Mouse (Mus musculus) thymus, postnatal 36 days (tissue): ENCODE data around the gene Sertad1.
A peak's percentile ranks its signal among the peaks of the same experiment; 100 is the strongest.

Experiments
- DNase-seq, 2 experiments: peaks; one replicate each; pipeline ENCODE4 v3.0.0; 2022; ENCODE audit warnings: mixed read lengths in 2 of 2

Gene Sertad1

DNA sequence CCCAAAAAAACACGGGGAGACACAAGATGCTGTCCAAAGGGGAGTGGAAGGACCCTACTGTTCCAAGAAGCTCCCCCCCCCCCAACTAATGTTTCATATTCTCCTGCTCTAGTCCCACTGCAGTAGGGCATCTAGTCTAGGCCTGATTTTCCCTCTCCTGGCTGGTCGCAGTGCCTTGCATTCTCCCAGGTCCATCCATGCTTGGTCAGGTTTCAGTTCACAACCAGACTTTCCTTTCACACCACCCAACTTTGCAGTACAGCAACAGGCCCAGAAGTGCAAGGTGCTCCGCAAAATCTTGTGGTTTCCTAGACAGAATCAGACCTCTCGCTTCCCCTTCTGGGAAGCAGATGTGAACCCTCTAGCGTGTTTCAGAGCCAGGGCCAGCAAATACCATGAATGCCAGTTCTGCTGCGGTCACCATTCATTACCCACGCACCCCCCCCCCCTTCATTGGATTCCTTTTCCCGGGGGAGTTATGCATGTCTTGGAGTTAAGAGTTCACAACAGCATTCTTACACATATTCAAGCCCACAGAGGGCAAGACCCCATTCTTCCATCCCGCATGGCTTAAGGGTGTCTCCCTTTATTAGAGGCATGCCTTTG lies 20.2 kb downstream of the Sertad1 start:
- DNase-seq: no peak

DNA sequence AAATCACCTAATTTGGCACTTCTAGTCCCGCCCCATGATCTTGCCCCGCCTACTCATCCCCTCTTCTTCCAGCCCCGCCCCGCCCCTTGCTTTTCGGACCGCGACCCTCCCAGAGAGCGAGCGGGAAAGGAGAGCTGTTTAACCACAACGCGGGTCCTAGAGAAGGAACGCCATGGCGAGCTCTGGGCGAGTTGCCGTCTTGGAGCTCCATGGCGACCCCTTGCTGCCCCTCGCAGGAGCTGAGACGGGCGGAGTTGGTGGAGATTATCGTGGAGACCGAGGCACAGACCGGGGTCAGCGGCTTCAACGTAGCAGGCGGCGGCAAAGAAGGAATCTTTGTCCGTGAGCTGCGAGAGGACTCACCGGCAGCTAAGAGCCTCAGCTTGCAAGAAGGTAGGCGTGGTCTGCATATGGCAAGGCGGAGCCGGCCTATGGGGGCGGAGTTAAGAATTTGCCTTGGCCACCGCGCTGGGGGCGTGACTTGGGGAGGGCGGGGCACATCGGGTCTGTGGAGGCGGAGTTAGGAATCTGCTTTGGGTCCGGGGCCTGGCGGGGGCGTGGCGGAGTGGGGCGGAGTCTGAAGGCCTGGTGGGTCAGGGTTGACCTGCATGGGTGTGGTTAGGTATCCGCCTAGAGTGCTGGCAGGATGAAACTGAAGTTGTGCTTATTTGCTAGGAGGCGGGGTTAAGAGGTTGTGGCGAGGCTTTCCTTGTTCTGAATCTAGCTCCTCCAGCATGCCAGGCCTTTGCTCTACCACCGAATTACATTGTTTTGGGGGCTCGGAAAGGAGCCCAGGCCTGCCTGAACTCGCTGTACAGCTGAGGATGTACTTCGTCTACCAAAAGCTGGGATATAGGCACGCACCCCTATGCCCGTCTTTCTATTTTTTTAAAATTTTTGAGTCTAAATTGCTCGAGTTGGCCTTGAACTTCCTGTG lies 21.3 kb downstream of the Sertad1 start:
- DNase-seq: peak; percentile 96 to 98

DNA sequence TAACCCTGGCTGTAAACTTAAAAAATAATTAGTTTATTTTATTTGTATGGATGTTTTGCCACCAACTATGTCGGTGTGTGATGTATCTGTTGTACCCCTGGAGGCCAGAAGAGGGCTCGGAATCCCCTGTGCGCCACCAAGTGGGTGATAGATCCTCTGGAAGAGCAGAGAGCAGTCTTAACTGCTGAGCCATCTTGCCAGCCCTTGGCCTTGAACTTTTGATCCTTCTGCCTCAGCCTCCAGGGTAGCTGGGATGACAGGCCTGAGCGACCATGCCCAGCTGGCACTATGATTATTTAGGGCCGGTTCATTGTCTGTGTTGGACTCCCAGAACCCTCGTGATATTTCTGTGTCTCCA lies 21.9 kb downstream of the Sertad1 start:
- DNase-seq: peak; percentile 65 to 68

- DNase-seq: no peak
Measured at GRCm38 (mm10) chr7:27510809-27511208, 24.1 kb downstream of the Sertad1 start.

GRCm38 (mm10) chr7:27514961-27515360 lies 28.3 kb downstream of the Sertad1 start:
- DNase-seq: no peak

GRCm38 (mm10) chr7:27518314-27518713 lies 31.6 kb downstream of the Sertad1 start:
- no peak for DNase-seq

DNA sequence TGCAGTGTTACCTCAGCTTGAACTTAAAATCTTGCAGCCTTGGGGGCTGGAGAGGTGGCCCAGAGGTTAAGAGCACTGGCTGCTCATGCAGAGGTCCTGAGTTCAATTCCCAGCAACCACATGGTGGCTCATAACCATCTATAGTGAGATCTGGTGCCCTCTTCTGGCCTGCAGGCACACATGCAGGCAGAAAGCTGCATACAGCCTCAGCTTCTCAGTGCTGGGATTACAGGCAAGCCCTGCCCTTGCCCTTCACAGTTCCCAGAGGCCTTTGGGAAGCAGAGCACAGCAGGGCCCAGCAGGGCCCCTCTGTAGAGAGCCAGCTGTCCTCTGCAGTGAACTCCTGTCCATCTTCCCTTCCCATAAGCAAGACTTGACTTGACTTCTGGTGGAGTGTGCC lies 33.4 kb downstream of the Sertad1 start:
- DNase-seq: no peak

DNA sequence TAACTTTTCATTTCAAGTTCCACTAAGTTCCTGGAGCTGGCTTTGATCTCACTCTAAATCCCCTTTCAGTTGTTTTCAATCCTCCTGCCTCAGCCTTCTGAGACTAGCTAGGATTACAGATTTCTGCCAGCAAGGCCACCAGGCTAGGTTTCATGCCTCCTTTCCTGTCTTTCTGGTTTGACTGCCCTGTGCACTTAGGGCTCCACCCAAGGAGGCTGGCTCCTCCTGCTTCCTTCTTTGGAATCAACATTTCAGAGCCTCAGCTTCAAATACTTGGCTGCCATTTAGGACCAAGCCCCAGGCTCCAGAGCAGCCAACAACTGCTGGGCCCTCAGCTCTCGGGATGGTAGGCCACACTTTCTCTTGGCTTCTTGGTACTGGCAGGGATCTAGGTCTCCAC lies 33.9 kb downstream of the Sertad1 start:
- no peak for DNase-seq

DNA sequence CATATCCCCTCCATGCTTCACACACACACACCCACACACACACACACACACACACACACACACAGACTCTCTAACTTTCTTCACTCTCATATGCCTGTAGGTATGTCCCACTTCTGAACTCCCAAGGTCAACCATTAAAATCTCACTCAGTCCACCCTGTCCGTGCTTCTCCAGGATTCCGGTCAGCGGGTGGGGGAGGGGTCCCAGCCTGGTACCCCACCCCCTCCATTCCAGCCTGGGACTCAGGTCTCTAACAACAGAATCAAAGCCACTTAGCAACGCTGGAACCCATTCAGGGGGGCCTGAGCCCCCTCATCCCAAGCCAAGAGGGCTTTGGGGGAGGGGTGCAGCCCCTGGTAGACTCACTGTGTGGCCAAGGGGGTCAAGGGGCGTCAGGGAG lies 36.3 kb downstream of the Sertad1 start, which contains the start of gene Hipk4:
Gene Hipk4 (plus strand): TSS at position 301 of the 400 bp plus-strand sequence.
- no peak for DNase-seq

DNA sequence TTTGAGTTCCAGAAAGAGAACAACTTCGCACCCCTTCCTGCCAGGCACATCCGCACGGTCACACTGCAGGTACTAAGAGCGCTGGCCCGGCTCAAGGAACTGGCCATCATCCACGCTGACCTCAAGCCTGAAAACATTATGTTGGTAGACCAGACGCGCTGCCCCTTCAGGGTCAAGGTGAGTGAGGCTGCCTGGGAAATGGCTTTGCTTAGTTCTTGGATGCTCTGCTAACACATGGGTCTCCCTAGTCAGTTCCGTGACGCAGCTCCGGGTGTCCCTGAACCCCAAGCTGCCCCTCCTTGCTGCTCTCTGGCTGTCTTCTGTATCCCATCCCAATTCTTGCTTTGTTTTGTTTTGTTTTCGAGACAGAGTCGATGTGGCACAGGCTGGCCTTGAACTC lies 37.1 kb downstream of the Sertad1 start:
- DNase-seq: no peak

DNA sequence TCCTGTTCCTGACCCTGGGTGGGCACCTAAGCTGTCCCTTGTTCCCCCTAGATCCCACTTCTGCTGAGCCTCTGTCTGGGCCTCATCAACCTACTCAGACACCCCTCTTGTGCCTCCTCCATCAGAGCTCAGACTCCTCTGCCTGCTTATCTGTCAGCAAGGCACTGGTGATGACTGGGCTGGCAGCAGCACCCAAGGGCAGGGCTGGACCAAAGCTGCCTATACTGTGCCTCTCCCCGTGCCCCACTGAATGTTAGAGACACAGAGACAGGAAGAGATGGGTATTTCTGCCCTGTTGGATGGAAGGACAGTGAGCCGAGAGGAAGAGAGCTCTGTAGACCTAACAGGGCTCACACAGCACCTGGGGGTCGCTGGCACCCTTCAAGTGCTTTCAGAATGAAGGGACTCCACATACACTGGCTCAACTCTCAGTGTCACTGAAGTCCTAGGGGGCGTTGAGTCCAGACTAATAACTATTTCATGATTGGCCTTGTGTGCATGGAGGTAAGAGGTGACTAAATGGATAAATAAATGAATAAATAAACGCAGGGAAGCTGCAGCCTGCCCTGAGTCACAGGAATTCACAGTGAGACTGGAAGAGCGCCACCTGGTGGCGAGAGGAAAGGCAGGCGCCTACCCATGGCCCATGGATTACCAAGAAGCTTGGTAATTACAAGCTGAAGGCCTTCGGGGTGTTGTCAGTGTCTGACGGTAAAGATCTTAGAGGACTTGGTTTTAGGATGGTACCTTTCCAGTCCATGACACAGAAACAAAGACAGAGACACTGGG lies 39.5 kb downstream of the Sertad1 start:
- peak; percentile 64 to 66 for DNase-seq

GRCm38 (mm10) chr7:27529070-27529469 lies 42.4 kb downstream of the Sertad1 start:
- DNase-seq: no peak

- DNase-seq: no peak
Measured at GRCm38 (mm10) chr7:27530937-27531336, 44.2 kb downstream of the Sertad1 start.

DNA sequence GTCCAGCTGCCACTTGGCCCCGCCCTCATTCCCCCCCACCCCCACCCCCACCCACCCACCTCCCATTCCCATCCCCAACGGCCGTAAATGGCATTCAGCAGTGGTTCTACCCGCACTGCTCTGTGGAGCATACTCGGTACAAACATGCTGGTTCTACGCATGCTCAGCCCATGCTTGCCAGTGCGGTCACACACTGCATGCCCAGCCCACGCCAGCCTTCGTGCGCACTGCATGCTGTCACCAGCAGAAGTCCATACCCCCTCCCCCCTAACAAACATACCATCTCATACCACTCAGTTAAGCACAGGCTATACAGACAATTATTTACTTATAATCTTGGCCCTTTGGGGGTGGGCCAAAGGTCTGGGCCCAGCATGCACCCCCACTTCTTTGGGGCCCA lies 45.0 kb downstream of the Sertad1 start:
- no peak for DNase-seq

GRCm38 (mm10) chr7:27532480-27533050 lies 45.9 kb downstream of the Sertad1 start:
- DNase-seq: no peak

DNA sequence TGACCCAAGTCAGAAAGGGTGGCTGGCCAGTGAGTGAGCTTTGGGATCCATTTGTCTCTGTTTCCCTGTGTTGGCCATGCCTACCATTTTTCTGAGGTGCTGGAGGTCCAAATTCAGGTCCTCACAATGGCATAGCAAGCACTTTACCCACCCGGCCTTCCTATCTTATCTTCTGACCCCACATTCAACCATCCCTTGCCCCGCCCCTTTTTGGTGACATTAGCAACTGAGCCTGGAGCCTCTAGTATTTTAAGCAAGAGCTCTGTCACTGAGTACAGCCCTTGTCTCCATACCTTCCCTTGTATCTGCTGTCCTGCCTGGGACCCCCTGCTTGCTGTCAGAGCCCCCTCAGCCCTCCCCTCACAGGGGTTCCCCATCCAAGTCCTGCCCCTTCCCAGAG lies 48.7 kb downstream of the Sertad1 start:
- no peak for DNase-seq

GRCm38 (mm10) chr7:27536618-27537017 lies 49.9 kb downstream of the Sertad1 start:
- DNase-seq: no peak

DNA sequence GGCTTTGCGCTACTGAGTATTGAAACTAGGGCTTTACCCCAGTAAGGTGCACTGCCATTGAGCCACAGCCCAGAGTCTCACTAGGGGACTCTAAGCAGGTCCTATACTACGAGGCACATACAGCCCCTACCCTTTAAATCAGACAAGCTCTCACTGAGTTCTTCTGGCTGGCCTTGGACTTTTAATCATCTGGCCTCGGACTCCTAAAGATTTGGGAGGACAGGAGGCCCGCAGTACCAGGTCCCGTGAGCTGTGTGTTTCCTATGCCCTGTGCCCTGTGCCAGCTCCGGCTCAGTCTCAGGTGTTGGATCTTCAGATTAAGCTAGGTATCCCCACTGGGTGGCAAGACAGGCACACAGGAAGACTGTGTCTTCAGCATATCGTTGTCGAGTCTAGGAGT lies 51.3 kb downstream of the Sertad1 start:
- DNase-seq: no peak

DNA sequence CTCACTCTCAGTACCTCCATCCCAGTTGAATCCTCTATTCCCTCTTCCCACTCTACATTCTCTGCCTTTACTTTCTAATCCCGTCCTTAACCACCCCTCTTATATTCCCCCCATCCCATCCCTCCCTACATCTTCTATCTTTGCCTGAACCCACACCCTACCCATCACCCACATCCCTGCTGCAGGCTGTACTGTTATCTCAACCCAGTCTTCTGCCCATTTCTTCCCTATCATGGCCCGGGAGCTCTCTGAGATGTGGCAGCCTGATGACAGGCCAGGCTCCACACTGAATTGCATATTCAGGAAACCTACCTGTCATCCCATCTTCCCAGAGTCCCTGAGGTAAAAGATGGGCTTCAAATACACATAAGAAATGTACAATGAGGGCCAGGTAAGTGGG lies 52.1 kb downstream of the Sertad1 start:
- no peak for DNase-seq
